Mouse (Mus musculus): ENCODE measurements around the gene Scn7a. TPM values are rescaled to one million over a fixed set of nuclear protein-coding genes. Genes with fewer than 3 reads are reported as not detected.

Gene Scn7a
- polyA plus RNA-seq (2012; ENCODE audit: insufficient read depth, insufficient read length, low replicate concordance, missing spikeins): not detected in 2 replicates

GRCm38 (mm10) chr2:66784765-66785164, at the start of gene Scn7a:
Gene Scn7a (minus strand): TSS chr2:66784914.
- TF ChIP-seq CTCF (IDR thresholded peaks at IDR 0.05; ENCODE audit: insufficient read depth, low read depth, low read length) (no peak), POLR2A (IDR thresholded peaks at IDR 0.05; ENCODE audit: insufficient read depth, low read depth, low read length) (no peak)
- no peak within 1 kb of the TSS for H3K4me3 ChIP-seq (ENCODE audit: insufficient read depth, low read depth, low read length)
- 48% methylated on average over 6 of the region's 6 CpGs for WGBS
- H3K4me1 ChIP-seq (ENCODE audit: control insufficient read depth, insufficient read depth, low read length): 0 out of 2 replicates have a peak, but pooled peaks cover 3% of the 10 kb centered on the region
- no peak within 1 kb of the TSS for H3K27ac ChIP-seq (ENCODE audit: insufficient read depth, low read depth, low read length)

- H3K27ac ChIP-seq (ENCODE audit: insufficient read depth, low read depth, low read length): no peak overlapping the region
- no peak for TF ChIP-seq POLR2A (IDR thresholded peaks at IDR 0.05; ENCODE audit: insufficient read depth, low read depth, low read length)
- no peak for TF ChIP-seq CTCF (IDR thresholded peaks at IDR 0.05; ENCODE audit: insufficient read depth, low read depth, low read length)
- H3K4me1 ChIP-seq (ENCODE audit: control insufficient read depth, insufficient read depth, low read length): no peaks in the 10 kb centered on the region
- H3K4me3 ChIP-seq (ENCODE audit: insufficient read depth, low read depth, low read length): no peak overlapping the region
- WGBS: 79% methylated on average over 1 of the region's 1 CpGs
Measured at GRCm38 (mm10) chr2:66827729-66828128, 43.0 kb upstream of the Scn7a start.

- 32% methylated on average over 7 of the region's 7 CpGs for WGBS
- Histone ChIP-seq H3K27ac (ENCODE audit: insufficient read depth, low read depth, low read length) (no peak overlapping the region), H3K4me3 (ENCODE audit: insufficient read depth, low read depth, low read length) (no peak overlapping the region), H3K4me1 (ENCODE audit: control insufficient read depth, insufficient read depth, low read length) (no peaks in the 10 kb centered on the region)
- TF ChIP-seq CTCF (IDR thresholded peaks at IDR 0.05; ENCODE audit: insufficient read depth, low read depth, low read length) (no peak), POLR2A (IDR thresholded peaks at IDR 0.05; ENCODE audit: insufficient read depth, low read depth, low read length) (no peak)
Measured at GRCm38 (mm10) chr2:66819862-66820559, 35.3 kb upstream of the Scn7a start.

- 42% methylated on average over 4 of the region's 4 CpGs for WGBS
- TF ChIP-seq CTCF (IDR thresholded peaks at IDR 0.05; ENCODE audit: insufficient read depth, low read depth, low read length) (no peak), POLR2A (IDR thresholded peaks at IDR 0.05; ENCODE audit: insufficient read depth, low read depth, low read length) (no peak)
- no peak overlapping the region for H3K4me3 ChIP-seq (ENCODE audit: insufficient read depth, low read depth, low read length)
Measured at GRCm38 (mm10) chr2:66799676-66800249, 15.0 kb upstream of the Scn7a start.

GRCm38 (mm10) chr2:66797493-66797892, 12.8 kb upstream of the Scn7a start:
- no peaks in the 10 kb centered on the region for H3K4me1 ChIP-seq (ENCODE audit: control insufficient read depth, insufficient read depth, low read length)
- 73% methylated on average over 1 of the region's 1 CpGs for WGBS
- no peak overlapping the region for H3K27ac ChIP-seq (ENCODE audit: insufficient read depth, low read depth, low read length)
- TF ChIP-seq CTCF (IDR thresholded peaks at IDR 0.05; ENCODE audit: insufficient read depth, low read depth, low read length): no peak
- TF ChIP-seq POLR2A (IDR thresholded peaks at IDR 0.05; ENCODE audit: insufficient read depth, low read depth, low read length): no peak
- H3K4me3 ChIP-seq (ENCODE audit: insufficient read depth, low read depth, low read length): no peak overlapping the region

More at GRCm38 (mm10) chr2:66799676-66800249, 15.0 kb upstream of the Scn7a start:
- Histone ChIP-seq H3K27ac (ENCODE audit: insufficient read depth, low read depth, low read length) (no peak overlapping the region), H3K4me1 (ENCODE audit: control insufficient read depth, insufficient read depth, low read length) (no peaks in the 10 kb centered on the region)

- WGBS: 89% methylated on average over 1 of the region's 1 CpGs
- Histone ChIP-seq H3K4me1 (ENCODE audit: control insufficient read depth, insufficient read depth, low read length) (no peaks in the 10 kb centered on the region), H3K27ac (ENCODE audit: insufficient read depth, low read depth, low read length) (no peak overlapping the region), H3K4me3 (ENCODE audit: insufficient read depth, low read depth, low read length) (no peak overlapping the region)
- TF ChIP-seq CTCF (IDR thresholded peaks at IDR 0.05; ENCODE audit: insufficient read depth, low read depth, low read length): no peak
- no peak for TF ChIP-seq POLR2A (IDR thresholded peaks at IDR 0.05; ENCODE audit: insufficient read depth, low read depth, low read length)
Measured at GRCm38 (mm10) chr2:66791629-66792028, 6.9 kb upstream of the Scn7a start.

GRCm38 (mm10) chr2:66780884-66781283, 3.8 kb downstream of the Scn7a start:
- Histone ChIP-seq H3K27ac (ENCODE audit: insufficient read depth, low read depth, low read length) (no peak overlapping the region), H3K4me3 (ENCODE audit: insufficient read depth, low read depth, low read length) (no peak overlapping the region), H3K4me1 (ENCODE audit: control insufficient read depth, insufficient read depth, low read length) (0 out of 2 replicates have a peak, but pooled peaks cover 3% of the 10 kb centered on the region)
- WGBS: 59% methylated on average over 2 of the region's 2 CpGs
- no peak for TF ChIP-seq POLR2A (IDR thresholded peaks at IDR 0.05; ENCODE audit: insufficient read depth, low read depth, low read length)
- TF ChIP-seq CTCF (IDR thresholded peaks at IDR 0.05; ENCODE audit: insufficient read depth, low read depth, low read length): no peak

- Histone ChIP-seq H3K27ac (ENCODE audit: insufficient read depth, low read depth, low read length) (no peak overlapping the region), H3K4me3 (ENCODE audit: insufficient read depth, low read depth, low read length) (no peak overlapping the region), H3K4me1 (ENCODE audit: control insufficient read depth, insufficient read depth, low read length) (no peaks in the 10 kb centered on the region)
- 84% methylated on average over 2 of the region's 2 CpGs for WGBS
- TF ChIP-seq CTCF (IDR thresholded peaks at IDR 0.05; ENCODE audit: insufficient read depth, low read depth, low read length) (no peak), POLR2A (IDR thresholded peaks at IDR 0.05; ENCODE audit: insufficient read depth, low read depth, low read length) (no peak)
Measured at GRCm38 (mm10) chr2:66767980-66768379, 16.7 kb downstream of the Scn7a start.

- Histone ChIP-seq H3K4me3 (ENCODE audit: insufficient read depth, low read depth, low read length) (no peak overlapping the region), H3K27ac (ENCODE audit: insufficient read depth, low read depth, low read length) (no peak overlapping the region), H3K4me1 (ENCODE audit: control insufficient read depth, insufficient read depth, low read length) (no peaks in the 10 kb centered on the region)
- no peak for TF ChIP-seq POLR2A (IDR thresholded peaks at IDR 0.05; ENCODE audit: insufficient read depth, low read depth, low read length)
- TF ChIP-seq CTCF (IDR thresholded peaks at IDR 0.05; ENCODE audit: insufficient read depth, low read depth, low read length): no peak
- 88% methylated on average over 1 of the region's 1 CpGs for WGBS
Measured at GRCm38 (mm10) chr2:66765170-66765569, 19.5 kb downstream of the Scn7a start.

Data from olfactory bulb, adult 2 months (tissue).